Mouse (Mus musculus) granulocyte monocyte progenitor cell, adult 5-6 weeks (primary cell): Measurements from ENCODE around the gene Gm20721. TPM values are rescaled to one million over a fixed set of nuclear protein-coding genes. Genes with fewer than 3 reads are reported as not detected.

ENCODE experiments used
- total RNA-seq, 2 experiments: library from RNA; stranded (forward) in 1 of 2; stranded (reverse) in 1 of 2; fragments of 200-712, 200-1000 nt in 1 of 2; fragments of >200 nt in 1 of 2; fragmentation: Nextera tagmentation in 1 of 2; gene quantifications; 2 replicates each; pipeline ENCODE4 v1.2.3; 2014 to 2017

The Gm20721 gene
- total RNA-seq, 2 experiments from 2014 or later = 1.4 TPM; not detected in 1

Other genes starting within 250 kb of the Gm20721 start
- 59.3 and 81.7 TPM in 2 replicates for gene Npepl1, start 236.4 kb downstream of the Gm20721 start, total RNA-seq (2014; fragmentation: Nextera tagmentation)
- gene Npepl1, start 236.4 kb downstream of the Gm20721 start, total RNA-seq (2017) = 24.6 and 30.2 TPM in 2 replicates
- gene Gnas, start 62.4 kb downstream of the Gm20721 start, total RNA-seq (2014; fragmentation: Nextera tagmentation) = 447 and 478 TPM in 2 replicates
- gene Gnas, start 62.4 kb downstream of the Gm20721 start, total RNA-seq (2017) = 212 and 260 TPM in 2 replicates
- gene Nelfcd, start 69.1 kb upstream of the Gm20721 start, total RNA-seq (2014; fragmentation: Nextera tagmentation) = 56.8 and 68.4 TPM in 2 replicates
- 40.2 and 42.2 TPM in 2 replicates for gene Nelfcd, start 69.1 kb upstream of the Gm20721 start, total RNA-seq (2017)
- 201 and 252 TPM in 2 replicates for gene Ctsz, start 92.3 kb upstream of the Gm20721 start, total RNA-seq (2014; fragmentation: Nextera tagmentation)
- gene Ctsz, start 92.3 kb upstream of the Gm20721 start, total RNA-seq (2017) = 362 and 363 TPM in 2 replicates
- gene Tubb1, start 104.0 kb upstream of the Gm20721 start, total RNA-seq (2014; fragmentation: Nextera tagmentation) = not detected in 2 replicates
- gene Tubb1, start 104.0 kb upstream of the Gm20721 start, total RNA-seq (2017) = 0.43 and 1.0 TPM in 2 replicates
- gene Atp5e, start 117.4 kb upstream of the Gm20721 start, total RNA-seq (2014; fragmentation: Nextera tagmentation) = 648 and 734 TPM in 2 replicates
- gene Atp5e, start 117.4 kb upstream of the Gm20721 start, total RNA-seq (2017) = 282 and 442 TPM in 2 replicates
- 76.8 and 88.4 TPM in 2 replicates for gene Prelid3b, start 126.4 kb upstream of the Gm20721 start, total RNA-seq (2014; fragmentation: Nextera tagmentation)
- gene Prelid3b, start 126.4 kb upstream of the Gm20721 start, total RNA-seq (2017) = 213 and 215 TPM in 2 replicates